Mouse (Mus musculus): ENCODE results near the gene Hadha. TPM values are rescaled to one million over a fixed set of nuclear protein-coding genes. Genes with fewer than 3 reads are reported as not detected.

Gene Hadha
- polyA plus RNA-seq, 1 experiment from 2014 or later: 79.5 TPM

- ATAC-seq (ENCODE audit: low read depth) (no peak), DNase-seq (no peak)
- Histone ChIP-seq H3K27ac (no peak overlapping the region), H3K4me1 (replicated peaks) (no peaks in the 10 kb centered on the region), H3K4me2 (no peak overlapping the region), H3K36me3 (peaks cover 84% of the 10 kb centered on the region), H3K4me3 (replicated peaks) (no peak overlapping the region), H3K9ac (no peak overlapping the region), H3K9me3 (replicated peaks) (no peaks in the 10 kb centered on the region), H3K27me3 (no peaks in the 10 kb centered on the region)
- WGBS (ENCODE audit: insufficient replicate concordance): 74% methylated on average over 20 of the region's 20 CpGs
Measured at GRCm38 (mm10) chr5:30172931-30173692, 18.1 kb upstream of the Hadha start.

- no peak overlapping the region for H3K27ac ChIP-seq
- no peak for DNase-seq
- no peak overlapping the region for H3K4me2 ChIP-seq
- no peak overlapping the region for H3K4me3 ChIP-seq (replicated peaks)
- no peaks in the 10 kb centered on the region for H3K27me3 ChIP-seq
- H3K4me1 ChIP-seq (replicated peaks): no peaks in the 10 kb centered on the region
- no peak for ATAC-seq (ENCODE audit: low read depth)
- H3K9ac ChIP-seq: no peak overlapping the region
- no peaks in the 10 kb centered on the region for H3K9me3 ChIP-seq (replicated peaks)
- peaks cover 80% of the 10 kb centered on the region for H3K36me3 ChIP-seq
Measured at GRCm38 (mm10) chr5:30172115-30172514, 17.2 kb upstream of the Hadha start.

- no peak for ATAC-seq (ENCODE audit: low read depth)
- Histone ChIP-seq H3K27ac (no peak overlapping the region), H3K36me3 (peaks cover 72% of the 10 kb centered on the region), H3K9me3 (replicated peaks) (no peaks in the 10 kb centered on the region), H3K9ac (no peak overlapping the region), H3K27me3 (no peaks in the 10 kb centered on the region), H3K4me2 (no peak overlapping the region), H3K4me3 (replicated peaks) (no peak overlapping the region), H3K4me1 (replicated peaks) (no peaks in the 10 kb centered on the region)
- DNase-seq: no peak
- WGBS (ENCODE audit: insufficient replicate concordance): 76% methylated on average over 5 of the region's 5 CpGs
Measured at GRCm38 (mm10) chr5:30170303-30170940, 15.5 kb upstream of the Hadha start.

- no peak overlapping the region for H3K4me3 ChIP-seq (replicated peaks)
- no peak overlapping the region for H3K27ac ChIP-seq
- DNase-seq: no peak
- peaks cover 8% of the 10 kb centered on the region; the same call in 1 of the 2 replicates for H3K4me1 ChIP-seq (replicated peaks)
- no peak for ATAC-seq (ENCODE audit: low read depth)
- H3K9me3 ChIP-seq (replicated peaks): no peaks in the 10 kb centered on the region
- WGBS (ENCODE audit: insufficient replicate concordance): 77% methylated on average over 5 of the region's 5 CpGs
- no peak overlapping the region for H3K9ac ChIP-seq
- no peak overlapping the region for H3K4me2 ChIP-seq
- H3K27me3 ChIP-seq: no peaks in the 10 kb centered on the region
- peaks cover 47% of the 10 kb centered on the region for H3K36me3 ChIP-seq
Measured at GRCm38 (mm10) chr5:30165234-30165946, 10.4 kb upstream of the Hadha start.

GRCm38 (mm10) chr5:30162339-30162738, 7.4 kb upstream of the Hadha start:
- peaks cover 26% of the 10 kb centered on the region for H3K4me1 ChIP-seq (replicated peaks)
- H3K9me3 ChIP-seq (replicated peaks): no peaks in the 10 kb centered on the region
- ATAC-seq (ENCODE audit: low read depth) (no peak), DNase-seq (no peak)
- H3K4me2 ChIP-seq: no peak overlapping the region
- H3K36me3 ChIP-seq: peaks cover 25% of the 10 kb centered on the region; the same call in 1 of the 2 replicates
- no peaks in the 10 kb centered on the region for H3K27me3 ChIP-seq
- WGBS (ENCODE audit: insufficient replicate concordance): 74% methylated on average over 6 of the region's 6 CpGs
- H3K27ac ChIP-seq: no peak overlapping the region
- no peak overlapping the region for H3K4me3 ChIP-seq (replicated peaks)
- no peak overlapping the region for H3K9ac ChIP-seq

- Histone ChIP-seq H3K4me3 (replicated peaks) (no peak overlapping the region), H3K9ac (no peak overlapping the region), H3K4me1 (replicated peaks) (peaks cover 30% of the 10 kb centered on the region), H3K9me3 (replicated peaks) (no peaks in the 10 kb centered on the region), H3K36me3 (peaks cover 24% of the 10 kb centered on the region; the same call in 1 of the 2 replicates), H3K4me2 (no peak overlapping the region), H3K27ac (no peak overlapping the region), H3K27me3 (no peaks in the 10 kb centered on the region)
- 86% methylated on average over 1 of the region's 1 CpGs for WGBS (ENCODE audit: insufficient replicate concordance)
- ATAC-seq (ENCODE audit: low read depth) (no peak), DNase-seq (no peak)
Measured at GRCm38 (mm10) chr5:30161836-30162235, 6.9 kb upstream of the Hadha start.

GRCm38 (mm10) chr5:30159601-30160000, 4.6 kb upstream of the Hadha start:
- Histone ChIP-seq H3K9ac (no peak overlapping the region), H3K27me3 (no peaks in the 10 kb centered on the region), H3K9me3 (replicated peaks) (no peaks in the 10 kb centered on the region), H3K4me3 (replicated peaks) (no peak overlapping the region), H3K4me2 (no peak overlapping the region), H3K27ac (no peak overlapping the region), H3K36me3 (peaks cover 13% of the 10 kb centered on the region; the same call in 1 of the 2 replicates), H3K4me1 (replicated peaks) (peaks cover 39% of the 10 kb centered on the region)
- DNase-seq: no peak
- ATAC-seq (ENCODE audit: low read depth): no peak
- 83% methylated on average over 6 of the region's 6 CpGs for WGBS (ENCODE audit: insufficient replicate concordance)

- DNase-seq (no peak), ATAC-seq (ENCODE audit: low read depth) (no peak)
- Histone ChIP-seq H3K9ac (peak overlapping the region; percentile 96), H3K27me3 (no peaks in the 10 kb centered on the region), H3K9me3 (replicated peaks) (no peaks in the 10 kb centered on the region), H3K4me3 (replicated peaks) (peak overlapping the region; percentile 97), H3K36me3 (peaks cover 5% of the 10 kb centered on the region; the same call in 1 of the 2 replicates), H3K4me2 (peak overlapping the region; percentile 77), H3K4me1 (replicated peaks) (peaks cover 46% of the 10 kb centered on the region), H3K27ac (peak overlapping the region; percentile 92)
- WGBS (ENCODE audit: insufficient replicate concordance): 12% methylated on average over 13 of the region's 13 CpGs
Measured at GRCm38 (mm10) chr5:30155821-30156629, 1.1 kb upstream of the Hadha start.

GRCm38 (mm10) chr5:30155395-30155792, 432 bp upstream of the Hadha start:
- H3K9ac ChIP-seq: peak overlapping the region; percentile 96
- H3K9me3 ChIP-seq (replicated peaks): no peaks in the 10 kb centered on the region
- under 1% methylated on average over 31 of the region's 31 CpGs for WGBS (ENCODE audit: insufficient replicate concordance)
- H3K27me3 ChIP-seq: no peaks in the 10 kb centered on the region
- peak overlapping the region; percentile 97 for H3K4me3 ChIP-seq (replicated peaks)
- peak overlapping the region; percentile 92 for H3K27ac ChIP-seq
- peak; percentile 41 for ATAC-seq (ENCODE audit: low read depth)
- H3K36me3 ChIP-seq: no peaks in the 10 kb centered on the region
- DNase-seq: no peak
- H3K4me2 ChIP-seq: peak overlapping the region; percentile 77
- H3K4me1 ChIP-seq (replicated peaks): peaks cover 46% of the 10 kb centered on the region

GRCm38 (mm10) chr5:30154013-30154412, 949 bp downstream of the Hadha start:
- H3K9me3 ChIP-seq (replicated peaks): no peaks in the 10 kb centered on the region
- no peak for ATAC-seq (ENCODE audit: low read depth)
- H3K27me3 ChIP-seq: no peaks in the 10 kb centered on the region
- H3K4me1 ChIP-seq (replicated peaks): peaks cover 46% of the 10 kb centered on the region
- H3K4me2 ChIP-seq: peak overlapping the region; percentile 77
- no peak for DNase-seq
- H3K9ac ChIP-seq: peak overlapping the region; percentile 96
- H3K36me3 ChIP-seq: no peaks in the 10 kb centered on the region
- WGBS (ENCODE audit: insufficient replicate concordance): 22% methylated on average over 4 of the region's 4 CpGs
- peak overlapping the region; percentile 92 for H3K27ac ChIP-seq
- H3K4me3 ChIP-seq (replicated peaks): peak overlapping the region; percentile 97

- no peak for DNase-seq
- Histone ChIP-seq H3K36me3 (no peaks in the 10 kb centered on the region), H3K9ac (peak overlapping the region; percentile 33; the same call in 1 of the 2 replicates), H3K4me3 (replicated peaks) (peak overlapping the region; percentile 97), H3K4me1 (replicated peaks) (peaks cover 45% of the 10 kb centered on the region), H3K27me3 (no peaks in the 10 kb centered on the region), H3K9me3 (replicated peaks) (no peaks in the 10 kb centered on the region), H3K27ac (0 out of 2 replicates have a peak overlapping the region, but pooled peaks have one; percentile 39), H3K4me2 (peak overlapping the region; percentile 77)
- WGBS (ENCODE audit: insufficient replicate concordance): 76% methylated on average over 2 of the region's 2 CpGs
- ATAC-seq (ENCODE audit: low read depth): no peak
Measured at GRCm38 (mm10) chr5:30153222-30153621, 1.7 kb downstream of the Hadha start.

All from liver, embryonic 13.5 days (tissue).